Mouse (Mus musculus) erythroid progenitor cell, adult 5-6 weeks (primary cell): ENCODE data around the gene Msi2. TPM values are rescaled to one million over a fixed set of nuclear protein-coding genes. Genes with fewer than 3 reads are reported as not detected.

ENCODE experiments used
- ATAC-seq: replicated peaks from 2 replicates; pipeline ENCODE4 v1.8.0; 2016; ENCODE audit warnings: moderate number of reproducible peaks, mild to moderate bottlenecking, moderate TSS enrichment, inconsistent platforms; ENCODE audit not compliant: poor library complexity, low FRiP score, severe bottlenecking
- total RNA-seq, 2 experiments: library from RNA; stranded (forward) in 1 of 2; stranded (reverse) in 1 of 2; fragments of 150-400 nt in 1 of 2; fragments of 186-747, 209-891 nt in 1 of 2; gene quantifications; 2 replicates each; pipeline versions ENCODE4 v1.2.3 to v1.2.4; 2015 to 2017; ENCODE audit warnings: low replicate concordance in 2 of 2

Gene Msi2
- total RNA-seq, 2 experiments from 2014 or later = 8.4 to 44.6 TPM

DNA sequence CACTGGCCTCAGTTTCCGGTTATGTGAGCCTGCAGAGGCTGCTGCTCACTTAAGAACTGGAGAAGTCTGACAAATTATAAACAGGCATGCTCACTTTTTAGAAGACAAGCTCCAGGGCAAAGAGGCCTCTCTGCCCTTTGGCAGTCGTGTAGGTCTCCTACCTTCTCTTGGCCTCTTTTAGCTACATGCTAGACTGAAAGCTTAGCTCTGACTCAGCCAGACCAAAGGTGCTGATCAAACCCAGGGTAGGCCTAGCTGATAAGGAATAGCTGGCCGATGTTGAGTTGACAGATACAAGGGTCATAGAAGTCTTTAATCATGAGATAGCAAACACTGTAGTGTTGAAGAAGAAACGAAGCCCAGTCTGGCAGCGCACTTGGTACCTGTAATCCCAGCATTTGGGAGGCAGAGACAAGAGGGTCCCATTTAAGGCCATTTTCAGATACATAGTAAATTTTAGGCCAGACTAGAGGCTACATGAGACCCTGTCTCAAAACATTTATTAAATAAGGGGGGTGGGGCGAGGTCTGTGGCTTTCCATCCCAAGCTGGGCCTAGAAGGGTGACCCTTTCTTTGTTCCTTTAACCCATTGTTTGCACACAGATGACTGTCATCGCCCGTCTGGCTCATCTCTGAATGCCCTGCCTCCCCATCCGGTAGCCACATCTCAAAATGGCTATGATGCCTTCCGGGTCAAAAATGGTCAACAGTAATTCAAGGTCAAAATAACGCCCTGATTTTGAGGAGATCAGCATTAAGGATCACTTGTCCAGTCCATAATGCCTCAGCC lies 164.6 kb downstream of the Msi2 start:
- no peak for ATAC-seq

DNA sequence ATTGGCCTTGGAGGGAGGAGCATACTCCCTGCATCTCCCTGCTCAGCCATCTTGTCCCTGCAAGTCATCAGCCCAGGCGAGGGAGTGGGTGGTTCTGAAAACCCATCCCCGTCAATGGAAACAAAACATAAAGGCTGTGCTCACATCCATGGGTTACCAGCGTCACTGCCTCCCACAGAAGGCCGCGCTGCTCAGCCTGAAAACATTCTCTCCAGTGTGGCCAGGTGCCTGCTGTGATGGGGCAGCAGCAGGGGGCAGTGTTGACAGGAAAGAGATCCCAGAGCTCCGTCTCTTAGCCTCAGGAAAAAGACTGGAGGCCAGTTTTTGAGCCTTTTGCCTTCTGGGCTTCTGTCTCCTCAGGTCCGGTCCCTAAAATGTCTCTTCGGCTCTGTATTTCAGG lies 165.3 kb downstream of the Msi2 start:
- 0 out of 2 replicates have a peak, but pooled peaks have one; percentile 32 for ATAC-seq

DNA sequence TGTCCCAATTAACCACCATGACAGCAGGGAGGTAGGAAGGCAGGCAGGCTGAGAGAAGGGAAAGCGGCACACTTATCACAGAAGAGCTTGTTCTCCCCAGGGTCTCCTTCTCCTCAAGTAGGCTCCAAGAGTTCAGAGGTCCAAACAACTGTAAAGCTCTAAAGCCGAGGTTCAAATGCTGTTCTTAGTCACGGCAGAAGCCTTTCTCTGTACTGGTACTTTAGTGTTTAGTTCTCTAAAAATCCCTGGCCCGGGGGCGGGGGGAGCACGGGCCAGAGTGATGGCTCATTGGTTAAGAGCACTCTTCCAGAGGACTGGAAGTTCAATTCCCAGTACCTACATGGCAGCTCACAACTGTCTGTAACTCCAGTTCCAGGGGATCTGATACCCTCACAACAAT lies 165.9 kb downstream of the Msi2 start:
- ATAC-seq = no peak

DNA sequence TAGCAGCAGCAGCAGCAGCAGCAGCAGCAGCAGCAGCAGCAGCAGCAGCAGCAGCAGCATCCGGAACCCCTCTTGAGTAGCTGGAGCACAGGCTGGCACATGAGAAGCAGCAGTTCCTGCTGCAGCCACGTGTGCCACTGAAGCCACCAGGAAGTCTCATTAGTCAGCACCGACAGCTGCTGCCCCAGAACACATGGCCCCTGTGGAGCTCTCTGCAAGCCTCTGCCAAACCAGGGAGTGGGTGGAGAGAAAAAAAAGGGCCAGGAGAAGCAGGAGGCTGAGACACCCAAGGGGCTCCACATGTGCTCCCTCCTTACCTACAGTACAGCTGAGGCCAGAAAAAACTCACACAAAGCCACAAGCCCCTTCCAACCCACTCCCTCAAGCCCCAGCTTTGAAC lies 167.3 kb downstream of the Msi2 start:
- no peak for ATAC-seq

DNA sequence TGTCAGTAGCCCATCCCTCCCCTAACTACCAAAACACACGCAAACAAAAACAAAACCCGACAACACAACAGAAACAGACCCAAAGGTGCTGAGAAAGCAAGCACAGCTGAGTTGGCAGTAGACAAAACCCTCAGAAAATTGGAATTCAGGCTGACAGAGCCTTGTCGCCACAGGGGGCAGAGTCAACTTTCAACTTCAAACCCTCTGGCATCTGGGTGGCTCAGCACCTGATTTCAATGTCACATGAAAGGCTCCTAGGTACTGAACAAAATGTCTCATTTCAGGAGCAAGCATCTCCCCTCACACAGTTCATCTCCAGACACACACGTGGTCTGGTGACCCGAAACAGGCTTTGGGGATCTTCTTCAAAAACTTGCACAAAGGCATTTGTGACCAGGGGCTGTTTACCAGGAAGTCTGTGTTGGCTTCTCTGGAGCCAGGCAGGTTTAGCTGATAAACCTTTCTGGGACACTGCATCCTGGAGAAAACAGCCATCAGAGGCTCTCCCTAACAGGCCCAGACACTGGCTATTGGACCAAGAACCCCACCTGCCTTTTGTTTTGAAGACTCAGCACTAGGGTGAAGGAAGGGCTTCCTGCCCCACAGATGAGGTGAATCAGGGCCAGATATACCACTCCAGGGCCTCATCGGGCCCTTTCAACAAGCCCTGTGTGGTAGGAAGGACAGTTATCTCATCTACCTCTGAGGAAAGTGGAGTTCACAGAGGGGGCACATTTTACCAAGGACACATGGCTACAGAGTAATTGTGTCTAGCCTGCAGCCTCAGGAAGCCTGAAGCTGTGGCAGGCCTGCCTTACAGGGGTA lies 168.0 kb downstream of the Msi2 start:
- no peak for ATAC-seq

DNA sequence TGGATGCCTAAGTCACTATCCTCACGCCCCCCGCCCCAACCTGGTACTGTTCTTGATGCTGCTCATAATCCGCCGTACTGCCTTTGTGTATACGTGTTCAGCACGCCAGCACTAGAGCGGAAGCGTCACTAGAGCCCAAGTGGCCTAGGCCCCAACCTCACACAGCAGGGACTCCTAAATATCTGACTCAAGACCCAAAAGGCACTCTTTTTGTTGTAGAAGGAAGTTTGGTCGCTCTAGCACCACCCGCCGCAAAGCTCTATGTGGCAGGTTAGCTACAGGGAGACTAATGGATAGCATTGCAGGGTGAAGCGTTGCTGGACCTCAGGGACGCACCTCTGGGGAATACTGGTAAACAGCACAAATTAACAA lies 168.8 kb downstream of the Msi2 start:
- ATAC-seq = no peak

DNA sequence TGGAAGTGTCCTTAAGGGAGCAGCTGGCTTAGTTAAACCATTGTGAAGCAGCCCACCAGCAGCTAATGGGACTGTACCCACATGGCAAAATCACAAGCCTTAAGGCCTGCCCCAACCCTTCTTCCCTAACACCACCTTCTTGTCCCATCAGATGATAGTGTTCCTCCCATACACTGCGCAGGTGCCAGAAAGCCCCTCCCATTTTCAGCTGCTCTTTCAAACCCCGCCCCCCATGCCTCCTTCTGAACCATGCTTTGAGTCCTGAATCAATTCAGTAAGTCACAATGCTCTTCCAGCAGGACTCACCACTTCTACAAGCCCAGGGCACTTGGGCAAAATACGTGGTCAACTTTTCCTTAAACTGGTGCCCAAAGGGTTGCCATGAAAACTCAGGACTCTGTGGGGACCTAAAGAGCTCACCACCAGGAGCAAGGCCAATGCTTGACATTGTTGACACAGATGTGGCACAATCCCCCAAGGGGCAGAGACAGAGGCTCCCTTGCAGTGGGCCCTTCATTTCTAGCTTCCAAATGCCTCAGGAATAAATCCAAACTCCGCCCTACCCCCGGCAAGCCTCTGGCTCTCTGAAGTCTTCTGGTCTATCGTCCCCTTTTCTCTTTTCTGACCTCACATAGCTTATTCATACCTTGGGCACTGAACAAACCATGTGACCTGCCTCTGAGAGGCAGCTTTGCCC lies 169.3 kb downstream of the Msi2 start:
- no peak for ATAC-seq

DNA sequence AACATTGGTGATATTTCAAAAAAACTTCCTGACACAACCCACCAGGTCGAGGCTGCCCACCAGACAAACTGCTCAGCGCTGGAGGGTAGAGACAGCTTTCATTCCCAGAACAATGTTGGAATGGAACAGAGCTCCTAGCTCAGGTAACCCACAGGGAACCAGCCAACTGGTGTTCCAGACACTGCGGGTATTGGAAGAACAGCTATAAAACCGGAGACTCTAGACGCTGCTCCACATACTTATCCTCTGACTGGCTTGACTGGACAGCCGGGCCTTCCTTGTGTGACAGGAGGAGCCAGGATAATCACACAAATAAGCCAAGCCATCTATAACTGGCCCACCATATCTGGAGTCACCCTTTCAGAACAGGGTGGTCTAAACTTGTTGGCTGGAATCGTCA lies 169.9 kb downstream of the Msi2 start:
- no peak for ATAC-seq

DNA sequence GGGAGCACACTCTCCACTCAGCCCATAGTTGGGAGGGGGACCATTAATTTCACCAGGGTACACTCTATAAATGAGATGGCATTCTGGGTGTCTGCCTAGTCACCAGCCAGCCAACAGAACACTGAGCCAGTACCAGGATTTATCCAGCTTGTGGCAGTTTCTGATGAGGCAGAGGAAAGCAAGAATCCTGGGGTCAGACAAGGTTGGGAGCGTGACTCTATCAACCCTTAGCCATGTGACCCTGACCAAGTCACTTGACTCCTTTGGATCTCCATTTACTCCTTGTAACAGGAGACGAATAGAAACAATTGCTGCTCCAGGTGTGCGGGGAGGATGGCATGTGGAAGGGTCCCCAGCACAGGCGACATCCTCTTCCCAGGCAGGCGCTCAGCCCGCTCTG lies 174.5 kb downstream of the Msi2 start:
- ATAC-seq = no peak

DNA sequence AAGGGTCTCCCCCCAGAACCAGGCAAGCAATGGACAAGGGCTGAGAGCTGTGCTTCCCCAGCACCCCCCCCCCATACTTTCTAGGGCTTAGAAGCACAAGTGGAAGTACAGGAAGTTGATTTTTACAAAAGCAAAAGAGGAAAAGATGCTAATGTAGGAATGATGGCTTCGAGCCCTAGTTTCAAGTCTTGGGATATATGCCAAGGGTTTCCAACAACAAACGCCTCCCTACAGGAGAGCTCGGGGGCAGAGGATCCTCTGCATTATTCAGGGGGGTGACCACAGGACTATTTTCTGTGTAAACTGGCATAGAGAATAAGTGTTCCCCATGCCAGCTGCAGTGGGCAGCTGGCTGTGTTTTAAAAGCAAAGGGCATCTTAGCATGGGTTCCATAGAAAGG lies 175.5 kb downstream of the Msi2 start:
- no peak for ATAC-seq

DNA sequence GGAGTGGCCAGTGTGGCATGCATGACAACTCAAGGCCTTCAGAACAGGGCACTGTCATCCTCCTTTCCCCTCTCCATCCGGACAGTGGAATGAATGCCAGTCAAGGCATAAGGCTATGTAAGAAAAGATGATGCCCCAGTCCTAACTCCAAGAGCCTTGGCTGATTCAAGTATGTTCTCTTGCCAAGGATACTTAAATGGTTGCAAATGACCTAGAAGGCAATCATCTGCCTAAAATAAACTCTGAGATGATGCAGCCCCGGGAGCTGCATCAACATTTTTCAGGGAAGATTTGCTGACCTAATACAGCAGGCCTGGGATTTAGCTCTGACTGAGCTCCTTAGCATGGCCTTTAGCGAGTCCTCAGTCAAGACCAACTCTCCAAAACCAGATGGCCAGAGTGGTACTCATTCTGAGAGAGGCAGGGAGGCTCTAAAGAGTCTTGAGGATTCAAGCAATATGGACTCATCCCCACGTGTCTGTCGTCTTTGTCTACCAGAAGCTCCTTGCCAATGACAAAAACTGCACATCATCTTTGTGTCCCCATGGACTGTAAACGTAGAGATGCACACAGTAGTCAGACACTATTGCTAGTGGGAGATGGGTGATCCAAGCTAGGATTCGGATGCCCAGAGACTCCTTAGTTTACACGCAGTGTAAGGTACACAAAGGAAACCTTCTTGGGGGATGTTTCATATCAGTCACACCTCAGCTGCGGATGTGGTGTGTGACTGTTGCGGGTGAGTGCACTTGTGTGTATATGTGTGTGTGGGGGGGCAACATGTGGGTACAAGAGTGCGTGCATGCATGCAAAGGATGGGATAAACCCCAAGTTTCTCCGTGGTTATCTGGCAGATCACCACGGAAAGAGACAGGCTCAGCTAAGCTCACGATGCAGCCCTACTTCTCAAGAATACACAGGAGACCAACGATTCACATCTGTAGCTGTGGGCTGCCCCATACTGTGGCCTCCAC lies 176.4 kb downstream of the Msi2 start:
- no peak for ATAC-seq

DNA sequence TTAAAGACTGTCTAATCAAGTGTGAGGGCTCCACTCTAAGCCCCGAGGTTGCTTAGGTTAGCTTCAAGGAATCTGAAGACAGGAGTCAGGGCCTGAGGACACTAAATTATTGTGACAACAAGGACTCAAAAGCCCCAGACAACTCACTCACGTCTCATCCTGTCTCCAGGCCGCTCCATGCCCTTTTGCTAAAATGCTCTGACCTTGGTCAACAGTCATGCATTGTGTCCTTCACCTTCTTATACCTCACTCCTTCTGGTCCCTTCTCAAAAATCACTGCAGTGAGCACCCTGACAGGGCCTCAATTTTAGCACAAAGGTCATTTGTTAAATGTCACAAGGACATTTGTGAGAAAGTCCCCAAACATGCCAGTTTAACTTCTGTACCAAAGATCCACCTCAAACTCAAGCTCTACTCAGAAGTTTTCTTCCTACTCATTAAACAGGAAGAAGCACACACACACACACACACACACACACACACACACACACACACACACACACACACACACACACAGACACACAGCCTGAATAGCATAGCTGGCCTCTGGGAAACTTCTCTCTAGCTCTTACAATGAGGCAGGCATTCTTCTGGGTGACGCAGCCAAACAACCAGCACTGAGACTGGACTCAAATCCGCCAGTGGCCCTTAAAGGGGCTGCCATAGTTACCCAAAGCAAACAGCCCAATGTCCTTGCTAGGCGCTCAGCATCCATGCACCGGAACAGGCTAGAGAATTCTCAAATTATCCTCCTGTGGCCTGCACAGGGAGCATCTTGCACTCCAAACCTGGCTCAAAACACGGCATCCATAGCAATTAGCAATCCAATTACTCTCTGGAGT lies 178.5 kb downstream of the Msi2 start:
- ATAC-seq = no peak

DNA sequence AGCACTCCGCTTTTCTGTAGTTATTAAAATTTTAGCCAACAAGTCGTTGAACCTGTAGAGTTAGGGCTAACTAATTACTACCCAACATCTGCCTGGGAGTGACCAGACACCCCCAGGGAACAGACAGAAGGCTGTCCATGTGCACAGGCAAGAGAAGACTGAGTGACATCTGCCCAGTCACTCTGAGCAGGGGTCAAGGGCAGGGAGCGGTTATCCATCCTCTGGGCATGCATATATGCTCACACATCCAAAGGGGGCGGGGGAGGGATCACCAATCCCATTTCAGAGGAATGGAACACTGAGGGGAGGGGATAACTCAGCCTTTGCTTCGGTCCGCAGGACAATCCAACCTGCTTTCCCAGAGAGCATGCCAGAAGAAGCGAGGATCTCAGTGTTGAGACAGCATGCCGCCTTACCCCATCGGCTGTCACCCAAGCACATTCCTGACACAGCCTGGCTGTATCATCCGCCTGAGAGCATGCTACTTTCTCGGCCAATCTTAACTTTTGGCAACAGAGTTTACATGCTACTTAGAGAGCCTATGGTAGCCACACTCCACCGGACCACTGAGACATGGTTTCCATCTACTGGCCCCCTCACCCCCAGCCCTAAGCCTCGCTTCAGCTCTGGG lies 179.5 kb downstream of the Msi2 start:
- ATAC-seq = no peak

DNA sequence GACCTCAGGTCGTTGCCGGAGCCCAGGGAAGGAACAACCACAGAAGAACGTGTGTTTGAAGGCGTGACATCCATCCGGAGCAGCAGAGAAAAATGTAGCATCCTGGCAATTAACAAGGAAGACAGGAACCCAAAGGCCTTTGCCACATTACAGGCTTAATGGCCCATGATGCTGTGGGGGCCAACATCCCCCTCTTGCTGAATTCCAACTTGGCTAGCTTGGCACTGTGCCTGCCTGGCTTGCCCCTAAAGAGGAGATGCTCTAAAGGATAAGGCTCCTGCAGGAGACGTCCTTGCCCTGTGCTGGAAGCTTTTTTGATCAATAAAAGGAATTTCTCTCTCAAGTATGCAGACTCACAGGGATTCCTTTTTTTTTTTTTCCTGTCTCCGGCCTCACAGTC lies 181.0 kb downstream of the Msi2 start:
- ATAC-seq = no peak

DNA sequence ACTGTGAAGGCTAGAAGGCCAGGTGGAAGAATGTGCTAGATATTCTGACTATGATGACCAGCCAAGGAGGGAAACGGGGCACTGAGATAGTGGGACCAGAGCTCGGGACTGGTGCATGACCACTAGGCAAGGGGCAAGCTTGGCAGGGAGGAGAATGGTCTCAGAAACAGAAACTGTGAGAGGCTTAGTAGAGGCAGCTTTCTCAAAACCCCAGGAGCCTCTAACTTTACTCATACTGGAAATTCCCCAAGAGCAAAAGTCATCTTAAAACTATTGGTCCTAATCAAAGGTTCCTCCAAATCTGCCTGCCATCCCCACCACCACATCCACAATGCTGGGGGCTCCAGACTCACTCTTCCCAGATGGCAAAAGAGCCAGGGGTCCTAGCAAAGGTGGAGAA lies 181.5 kb downstream of the Msi2 start:
- ATAC-seq = no peak

DNA sequence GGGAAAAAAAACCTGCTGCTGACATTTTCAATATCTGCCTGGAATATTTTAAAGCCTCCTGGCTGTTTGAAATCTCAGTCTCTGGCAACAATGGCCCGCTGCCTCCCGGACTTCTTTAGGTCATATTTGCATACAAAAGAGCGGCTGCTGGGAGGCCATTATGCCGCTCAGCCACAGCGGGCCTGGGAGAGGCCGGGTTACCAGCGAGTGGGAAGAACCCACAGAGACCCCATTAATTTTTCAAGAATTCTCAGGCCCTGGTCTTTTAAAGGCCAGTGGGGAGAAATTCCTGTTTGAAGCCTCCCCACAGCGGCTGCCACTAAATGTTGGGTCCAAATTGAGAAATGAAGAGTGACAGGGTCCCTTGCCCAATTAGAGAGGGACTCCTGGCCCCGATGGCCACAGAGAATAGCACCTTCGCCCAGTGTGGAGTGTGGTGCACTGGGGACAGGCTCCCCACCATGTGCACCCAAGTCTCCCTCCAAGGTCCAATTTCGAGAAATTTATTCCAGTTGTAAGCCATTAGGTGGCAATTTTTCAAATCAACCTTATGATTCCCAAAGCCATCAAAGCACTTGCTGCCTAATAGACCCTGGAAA lies 183.9 kb downstream of the Msi2 start:
- ATAC-seq = no peak

DNA sequence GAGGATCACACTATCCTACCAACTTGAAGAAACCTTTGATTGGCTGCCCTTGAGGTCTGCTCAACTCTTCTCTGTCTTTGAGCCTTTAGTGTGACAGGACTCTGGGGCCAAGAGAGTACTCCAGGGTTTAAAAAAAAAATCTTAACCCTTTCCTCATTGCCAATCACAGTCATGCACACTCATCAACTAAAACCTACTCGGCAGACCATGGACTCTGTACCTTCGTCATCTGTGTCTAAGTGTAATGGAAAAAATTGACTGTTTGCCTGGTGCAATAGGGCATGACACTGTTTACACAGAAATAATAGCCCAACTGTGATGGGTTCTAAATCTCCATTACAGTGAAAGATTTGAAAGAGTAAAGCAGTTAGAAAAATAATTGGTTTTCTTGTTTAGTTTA lies 186.3 kb downstream of the Msi2 start:
- no peak for ATAC-seq

DNA sequence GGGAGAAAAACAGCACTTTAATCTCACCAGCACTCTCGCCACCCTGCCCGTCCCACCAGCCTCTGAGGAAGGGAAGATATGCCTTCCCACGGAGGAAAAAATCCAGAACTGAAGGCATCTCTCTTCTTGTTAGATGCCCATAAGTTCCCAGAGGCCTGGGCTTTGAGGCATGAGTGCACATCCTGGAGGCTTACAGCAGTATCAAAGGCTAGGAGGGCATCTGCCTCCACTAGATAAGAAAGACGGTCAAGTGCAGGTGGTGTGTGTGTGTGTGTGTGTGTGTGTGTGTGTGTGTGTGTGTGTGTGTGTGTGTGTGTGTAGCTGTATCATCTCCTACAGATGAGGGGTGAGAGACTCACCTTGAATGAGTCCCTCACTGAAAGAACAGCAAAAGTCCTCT lies 188.3 kb downstream of the Msi2 start:
- no peak for ATAC-seq
